Mouse (Mus musculus): ENCODE data around the gene Jag2.

Gene Jag2

GRCm38 (mm10) chr12:112929562-112930352 lies at the start of gene Jag2:
Gene Jag2 (minus strand): TSS chr12:112929776.
- in situ Hi-C loops (cut with MboI, MseI) = loop anchor here (10.0 kb wide), 1 partner anchor 1275 kb away; no protein-coding TSS in a partner anchor

GRCm38 (mm10) chr12:112977156-112977555 lies 47.6 kb upstream of the Jag2 start:
- in situ Hi-C loops (cut with MboI, MseI) = no loop called here

DNA sequence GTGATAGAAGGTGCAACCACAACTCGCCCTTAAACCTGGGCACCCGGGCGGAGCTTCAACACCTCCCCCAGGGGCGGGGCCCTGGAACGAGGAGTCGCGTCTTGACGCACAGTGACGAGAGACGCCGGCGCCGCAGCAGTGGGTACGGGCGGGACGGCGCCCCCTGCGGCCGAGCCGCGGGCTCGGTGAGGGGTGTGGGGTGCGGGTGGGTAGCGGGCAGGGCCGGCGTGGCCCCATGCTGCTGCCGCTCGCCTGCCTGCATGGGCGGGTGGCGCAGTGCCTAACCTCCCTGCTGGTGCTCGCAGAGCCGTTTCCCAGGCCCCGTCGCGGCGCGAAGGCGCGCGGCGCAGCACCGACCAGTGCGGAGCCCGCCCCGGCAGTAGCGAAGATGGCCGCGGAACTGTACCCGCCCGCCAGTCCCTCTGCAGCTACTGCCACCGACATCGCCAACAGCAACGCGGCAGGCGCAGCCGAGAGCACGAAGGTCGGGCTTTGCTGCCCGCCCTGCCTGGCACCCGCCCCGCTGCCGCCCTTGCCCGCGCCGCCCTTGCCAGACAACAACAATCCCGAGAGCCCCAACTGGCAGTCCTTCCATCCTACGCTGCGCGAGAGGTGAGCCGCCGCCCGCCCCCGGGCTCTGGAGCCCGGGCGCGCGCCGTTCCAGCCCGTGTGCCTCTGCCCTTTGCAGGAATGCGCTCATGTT lies 46.9 kb upstream of the Jag2 start, which contains the start of gene Btbd6:
Gene Btbd6 (plus strand): TSS at position 112 of the 703 bp plus-strand sequence.
- in situ Hi-C loops (cut with MboI, MseI) = no loop called here

GRCm38 (mm10) chr12:112974736-112975135 lies 45.2 kb upstream of the Jag2 start:
- in situ Hi-C loops (cut with MboI, MseI) = no loop called here

DNA sequence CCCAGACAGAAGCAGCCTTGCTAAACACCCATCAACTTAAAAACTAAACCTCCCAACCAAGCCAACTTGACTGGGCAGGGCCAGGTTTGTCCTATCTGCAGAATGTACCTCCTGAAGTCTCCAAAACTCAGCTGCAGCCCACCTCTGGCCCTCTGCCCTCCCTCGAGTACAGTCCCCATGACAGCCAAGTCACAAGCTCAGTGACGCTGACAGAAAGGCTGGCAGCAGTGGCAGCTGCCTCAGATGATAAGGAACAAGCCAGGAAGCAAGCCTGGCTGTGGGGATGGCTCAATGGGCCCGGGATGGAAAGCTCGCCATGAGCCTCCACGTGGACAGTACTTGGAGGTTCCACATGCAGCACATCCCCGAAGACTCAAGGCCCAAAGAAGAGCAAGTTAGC lies 40.0 kb upstream of the Jag2 start:
- in situ Hi-C loops (cut with MboI, MseI) = no loop called here

GRCm38 (mm10) chr12:112968943-112969342 lies 39.4 kb upstream of the Jag2 start:
- in situ Hi-C loops (cut with MboI, MseI) = no loop called here

GRCm38 (mm10) chr12:112965783-112966182 lies 36.2 kb upstream of the Jag2 start:
- in situ Hi-C loops (cut with MboI, MseI) = no loop called here

DNA sequence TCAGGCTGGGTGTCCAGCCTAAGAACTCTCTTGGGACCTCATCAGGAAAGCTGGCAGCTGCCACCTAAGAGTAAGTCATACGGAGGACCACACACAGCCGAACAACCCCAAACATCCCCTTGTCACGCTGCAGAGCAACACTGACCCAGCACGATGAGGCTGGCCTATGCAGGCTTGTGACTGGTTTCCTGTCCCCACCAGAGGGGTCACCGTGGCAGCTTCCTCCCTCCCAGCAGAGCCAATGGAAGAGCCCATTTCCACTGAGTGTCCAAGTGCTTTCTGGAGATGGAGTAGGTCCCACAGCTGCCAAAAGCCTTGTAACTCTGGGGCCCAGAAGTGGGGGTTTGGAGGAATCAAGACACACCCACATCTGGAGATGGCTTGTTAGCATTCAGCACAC lies 32.3 kb upstream of the Jag2 start:
- in situ Hi-C loops (cut with MboI, MseI) = no loop called here

DNA sequence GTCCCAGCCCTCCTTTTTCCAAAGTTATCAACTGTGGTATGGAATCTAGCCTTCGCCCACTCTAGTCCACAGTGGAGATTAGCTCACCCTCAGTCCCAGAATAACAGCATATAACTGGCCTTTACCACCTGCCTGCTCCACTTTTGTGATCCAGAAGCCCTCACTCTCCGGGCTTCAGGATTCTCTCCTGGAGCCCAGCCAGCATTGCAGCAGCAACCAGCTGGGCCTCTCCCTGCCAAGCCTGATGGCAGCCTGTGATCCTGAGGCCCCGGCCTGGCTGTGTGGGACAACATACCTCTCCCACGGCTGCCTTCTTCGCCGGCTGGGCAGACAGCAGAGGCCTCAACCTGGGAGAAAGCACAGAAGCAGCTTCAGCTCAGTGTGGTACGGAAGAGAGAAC lies 31.9 kb upstream of the Jag2 start:
- in situ Hi-C loops (cut with MboI, MseI) = no loop called here

GRCm38 (mm10) chr12:112959421-112959820 lies 29.8 kb upstream of the Jag2 start:
- in situ Hi-C loops (cut with MboI, MseI) = no loop called here

- in situ Hi-C loops (cut with MboI, MseI) = no loop called here
Observed at GRCm38 (mm10) chr12:112958303-112958702, 28.7 kb upstream of the Jag2 start.

DNA sequence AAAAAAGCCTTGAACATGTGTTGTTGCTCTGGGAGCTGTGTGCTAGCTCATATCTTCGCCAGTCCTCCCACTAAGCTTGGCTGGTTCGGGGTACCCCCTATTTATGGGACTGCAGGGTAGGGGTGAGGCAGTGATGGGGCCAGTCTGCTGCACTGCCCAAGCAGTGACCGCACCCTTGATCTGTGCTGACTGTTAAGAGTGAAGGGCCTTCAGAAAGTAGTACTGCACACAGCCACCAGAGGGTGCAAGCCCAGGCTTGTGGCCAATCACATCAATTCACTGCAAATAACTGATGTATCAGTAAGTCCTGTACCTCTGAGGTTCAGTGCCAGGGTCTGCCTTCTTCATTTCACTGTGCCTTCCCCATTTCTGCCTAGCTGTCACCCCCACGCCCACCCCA lies 26.2 kb upstream of the Jag2 start:
- in situ Hi-C loops (cut with MboI, MseI) = no loop called here

GRCm38 (mm10) chr12:112952926-112953565 lies 23.5 kb upstream of the Jag2 start:
- in situ Hi-C loops (cut with MboI, MseI) = no loop called here

DNA sequence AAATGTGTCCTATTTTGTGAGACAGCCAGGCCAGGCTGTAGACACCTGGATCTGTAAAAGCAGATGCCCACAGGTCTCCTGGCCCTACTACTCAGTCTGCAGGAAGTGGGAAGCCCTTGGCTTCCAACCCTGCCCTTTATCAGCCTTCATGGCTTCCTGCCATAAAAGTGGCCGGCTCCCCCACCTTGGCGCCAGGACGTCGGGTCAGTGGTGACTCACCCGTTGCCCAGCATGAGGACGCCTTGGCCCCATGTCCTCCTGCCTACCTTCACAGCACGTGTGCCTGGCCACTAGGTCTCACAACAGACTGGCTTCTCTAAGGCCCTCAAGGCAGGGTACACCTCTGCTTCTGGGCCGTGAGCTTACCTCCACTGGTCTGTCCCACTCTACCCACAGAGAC lies 22.9 kb upstream of the Jag2 start:
- in situ Hi-C loops (cut with MboI, MseI) = no loop called here

DNA sequence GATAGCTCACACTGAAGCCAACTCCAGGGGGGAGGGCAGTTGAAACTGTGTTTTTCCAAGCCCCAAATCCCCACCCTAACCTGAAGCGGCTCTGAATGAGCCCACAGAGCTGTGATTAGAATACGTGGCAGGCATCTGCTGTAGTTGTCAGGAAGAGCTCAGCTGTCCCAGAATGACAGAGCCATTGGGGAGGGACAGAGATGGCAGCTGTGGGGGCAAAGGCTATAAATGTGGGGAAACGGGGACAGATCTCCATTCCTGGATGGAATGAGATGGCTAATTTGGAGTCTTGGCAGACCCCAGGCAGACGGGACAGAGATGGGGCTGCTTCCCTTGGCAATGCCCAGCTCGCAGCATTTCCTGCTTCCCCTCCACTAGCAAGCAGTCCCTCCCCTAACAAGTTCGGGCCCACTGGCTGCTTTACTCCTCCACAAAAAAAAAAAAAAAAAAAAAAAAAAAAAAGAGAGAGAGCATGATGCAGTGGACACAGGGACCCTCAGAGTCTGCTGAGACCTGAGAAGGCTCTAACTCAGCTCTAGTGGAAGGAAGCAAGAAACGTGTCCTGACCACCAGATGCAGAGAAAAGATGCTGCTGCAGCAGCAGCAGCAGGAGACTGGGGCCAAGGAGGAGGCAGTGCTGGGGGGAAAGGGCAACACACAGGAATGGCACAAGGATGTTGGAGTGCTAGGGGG lies 21.7 kb upstream of the Jag2 start:
- in situ Hi-C loops (cut with MboI, MseI) = no loop called here

- in situ Hi-C loops (cut with MboI, MseI) = no loop called here
Observed at GRCm38 (mm10) chr12:112950761-112951129, 21.2 kb upstream of the Jag2 start.

DNA sequence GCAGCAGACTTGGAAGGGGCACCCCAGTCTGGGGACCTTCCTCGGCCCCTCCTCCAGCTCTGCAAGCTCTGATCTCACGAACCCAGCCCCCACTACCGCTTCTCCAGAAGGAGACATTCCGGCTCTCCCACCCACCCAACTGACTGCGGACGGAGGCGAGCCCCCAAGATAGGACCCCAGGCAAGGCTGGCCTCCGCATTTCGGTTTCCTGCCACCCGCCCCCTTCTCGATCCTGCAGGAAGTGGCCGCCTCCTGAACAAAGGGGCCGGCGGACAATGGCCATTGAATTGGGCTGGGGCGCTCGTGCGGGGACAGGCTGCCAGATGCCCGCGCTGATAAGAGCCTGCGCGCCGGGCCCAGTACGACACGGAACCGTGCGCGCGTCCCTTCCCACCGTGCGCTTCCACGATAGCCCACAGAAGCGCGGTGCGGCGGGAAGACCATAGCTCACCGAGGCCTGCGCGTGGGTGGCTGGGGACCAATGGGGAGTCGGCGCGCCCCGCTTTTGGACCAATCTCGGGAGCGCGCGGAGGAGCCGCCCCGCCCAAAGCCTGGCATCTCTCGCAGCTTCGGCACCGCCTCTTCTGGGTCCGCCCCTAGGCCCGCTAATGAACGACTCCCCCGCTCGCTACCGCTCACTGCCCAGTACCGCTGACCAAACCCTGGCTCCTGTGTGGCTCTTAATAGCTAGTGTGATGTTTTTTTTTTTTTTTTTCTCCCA lies 20.6 kb upstream of the Jag2 start:
- in situ Hi-C loops (cut with MboI, MseI) = no loop called here

GRCm38 (mm10) chr12:112947307-112947706 lies 17.7 kb upstream of the Jag2 start:
- in situ Hi-C loops (cut with MboI, MseI) = loop anchor here (5.0 kb wide), 1 partner anchor 75 kb away; no protein-coding TSS in a partner anchor

- in situ Hi-C loops (cut with MboI, MseI) = no loop called here
Observed at GRCm38 (mm10) chr12:112943669-112944068, 14.1 kb upstream of the Jag2 start.

DNA sequence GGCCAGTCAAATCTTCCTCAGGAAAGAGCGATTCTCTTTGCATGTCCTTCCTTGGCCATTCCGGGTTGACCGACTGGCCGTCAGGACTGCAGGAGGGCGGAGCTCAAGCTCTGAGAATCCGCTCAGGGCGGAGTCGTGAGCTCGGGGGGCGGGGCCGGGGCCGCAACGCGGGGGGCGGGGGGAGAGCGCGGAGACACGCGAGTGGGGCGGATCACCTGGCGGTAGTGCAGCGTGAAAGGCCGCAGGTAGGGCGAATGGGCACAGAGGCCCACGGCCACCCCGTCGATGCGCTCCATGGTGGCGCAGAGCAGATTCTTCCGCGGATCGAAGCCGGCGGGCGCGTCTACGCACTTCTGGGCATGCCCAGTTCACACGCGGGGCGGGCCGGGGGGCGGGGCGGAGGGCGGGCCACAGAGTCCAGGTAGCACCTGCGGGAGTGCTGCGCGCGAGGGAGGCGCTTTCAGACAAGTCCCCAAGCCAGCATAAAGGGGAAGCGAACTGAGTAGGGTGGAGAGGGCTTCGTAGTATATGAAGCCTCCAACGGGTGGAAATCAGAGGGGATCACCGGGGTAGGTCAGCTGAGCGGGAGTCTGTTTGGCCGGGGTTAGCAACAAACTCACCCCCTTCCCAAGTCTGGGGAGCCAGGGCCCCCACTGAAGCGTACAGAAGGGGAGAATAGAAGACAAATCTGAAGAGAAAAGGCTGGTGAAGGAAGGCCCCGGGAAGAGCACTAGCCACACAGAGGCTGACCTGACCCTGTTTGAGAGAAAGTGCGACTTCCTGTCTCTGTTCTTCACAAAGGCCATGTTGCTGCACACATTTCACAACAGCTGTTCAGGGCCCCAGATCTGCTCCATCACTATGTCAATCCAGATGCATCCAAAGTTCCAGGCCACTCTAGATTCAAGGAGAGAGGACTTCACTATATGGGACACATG lies 12.5 kb upstream of the Jag2 start, which contains the start of gene Nudt14:
Gene Nudt14 (minus strand): TSS at position 349 of the 938 bp plus-strand sequence.
- in situ Hi-C loops (cut with MboI, MseI) = no loop called here

Data from T-helper 1 cell (primary cell).